Mouse (Mus musculus) brain, adult 10 weeks (tissue): Measurements from ENCODE around the gene Safb2. TPM values are rescaled to one million over a fixed set of nuclear protein-coding genes. Genes with fewer than 3 reads are reported as not detected.

Source experiments
- polyA plus RNA-seq: library from polyadenylated mRNA; stranded (reverse); fragments of 350-450 nt; fragmentation: Illumina TruSeq; extraction: RNeasy Lipid Tissue Mini Kit (QIAGEN cat#74804); gene quantifications from one replicate; pipeline ENCODE4 v1.2.3, GENCODE M21; 2015; ENCODE audit warnings: low read depth, low replicate concordance

The Safb2 gene
- 64.6 TPM for polyA plus RNA-seq

DNA sequence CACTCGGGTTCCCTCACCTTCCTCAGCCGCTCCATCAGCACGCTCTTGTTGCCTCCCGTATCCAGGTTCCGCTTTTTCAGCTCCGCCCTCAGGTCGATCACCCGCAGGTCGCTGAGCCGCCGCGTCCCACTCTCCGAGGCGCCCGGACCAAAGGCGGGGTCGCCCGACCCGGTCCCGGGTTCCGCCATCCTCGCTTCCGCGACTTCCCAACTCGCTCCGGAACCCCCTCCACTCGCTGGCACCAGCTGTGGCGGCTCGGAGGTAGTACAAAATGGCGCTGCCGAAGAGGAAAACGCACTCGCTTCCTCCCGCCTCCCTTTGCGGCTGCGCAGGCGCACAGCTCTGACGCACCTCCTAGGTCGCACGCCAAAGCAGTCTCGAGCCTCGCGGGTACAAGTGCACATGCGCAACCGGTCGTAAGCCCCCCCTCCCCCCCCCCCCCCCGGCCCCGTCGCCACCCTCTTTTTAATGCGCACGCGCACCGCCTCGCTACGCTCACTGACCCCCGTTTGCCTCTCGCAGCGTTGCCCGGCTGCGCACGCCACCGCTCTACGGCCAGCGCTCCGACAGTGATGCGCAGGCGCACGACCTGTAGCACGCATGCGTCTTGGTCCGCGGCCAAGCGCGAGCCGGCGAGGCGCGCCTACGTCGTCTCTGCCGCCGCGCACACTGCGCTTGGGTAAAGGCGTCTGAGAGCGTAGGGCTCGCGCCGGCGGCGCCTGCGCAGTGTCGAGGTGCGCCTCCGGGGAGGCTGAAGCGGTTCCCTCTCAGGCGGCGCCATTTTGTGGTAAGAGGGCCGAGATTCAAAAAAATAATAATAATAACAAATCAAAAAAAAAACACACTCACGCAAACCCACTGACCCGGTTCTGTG, at the start of gene Safb2, which contains the start of gene Safb:
Safb2 (minus strand) TSS at position 329 of the 874 bp plus-strand sequence.
Safb (plus strand) TSS at position 569 of the 874 bp plus-strand sequence.

DNA sequence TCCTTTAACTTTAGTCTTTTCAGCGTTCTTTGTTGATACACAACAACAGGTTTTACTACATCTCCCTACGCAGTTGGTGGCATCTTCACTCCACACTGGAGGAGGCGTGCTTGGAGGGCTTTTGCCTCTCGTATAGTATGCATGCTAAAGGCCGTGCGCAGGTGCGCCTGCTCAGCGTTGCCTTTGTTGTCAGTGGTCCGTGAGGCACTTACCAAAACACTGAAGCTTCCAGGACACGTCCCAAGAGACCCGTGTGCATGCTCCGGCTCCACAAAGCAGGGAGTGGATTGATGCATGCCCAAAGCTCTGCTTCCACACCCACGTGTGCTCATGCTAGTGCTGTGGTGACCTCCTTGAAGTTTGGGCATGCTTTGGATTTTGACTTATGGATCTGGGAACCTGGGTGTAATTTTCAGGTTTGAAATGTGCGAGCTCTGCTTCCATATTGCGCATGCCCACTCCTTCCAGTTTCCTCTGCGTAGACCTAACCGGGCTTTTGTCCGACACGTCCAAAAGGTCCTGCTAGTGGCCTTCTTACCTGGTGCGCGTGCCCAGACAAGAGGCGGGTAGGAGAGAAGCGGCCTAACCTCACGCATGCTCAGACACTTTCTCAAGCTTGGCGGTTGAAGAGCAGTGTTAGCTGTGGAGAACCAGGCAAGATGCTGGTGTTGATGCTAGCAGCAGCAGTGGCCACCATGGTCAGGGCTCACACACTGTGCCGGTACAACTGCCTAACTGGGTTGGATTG, 43.3 kb upstream of the Safb2 start, which contains the start of gene Catsperd:
Catsperd (plus strand) TSS at position 614 of the 748 bp plus-strand sequence.

DNA sequence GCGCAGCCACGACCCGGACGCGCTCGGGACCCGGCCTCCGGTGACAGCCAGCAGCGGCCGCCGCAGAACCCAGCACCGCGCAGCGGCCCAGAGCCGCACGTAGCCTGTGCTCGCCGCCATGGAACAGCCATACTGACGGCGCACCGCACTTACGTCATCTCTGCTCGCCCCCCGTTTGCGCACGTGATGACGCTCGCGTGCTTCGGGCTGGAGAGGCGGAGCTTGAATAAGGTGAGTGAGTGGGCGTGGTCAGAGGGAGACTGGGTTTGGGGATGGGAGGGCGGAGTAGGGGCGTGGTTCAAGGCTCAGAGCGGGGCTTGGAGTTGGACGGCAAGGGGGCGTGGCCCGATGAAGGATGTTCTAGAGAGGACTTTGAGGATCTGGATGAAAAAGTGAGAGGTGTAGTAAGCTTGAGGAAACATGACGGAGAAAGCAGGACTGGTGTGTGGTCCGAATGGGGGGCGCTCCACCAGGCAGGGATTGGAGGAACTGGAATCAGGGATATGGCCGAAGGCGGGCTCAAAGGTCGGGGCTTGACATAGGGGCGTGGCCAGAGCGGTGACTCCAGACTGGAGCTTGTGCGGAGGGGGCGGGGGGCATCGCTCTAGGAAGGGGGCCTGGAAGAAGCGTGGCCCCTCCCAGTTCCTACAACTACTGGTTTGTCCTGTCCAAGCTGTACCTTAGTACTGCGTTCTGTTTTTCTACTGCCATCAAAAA, 42.5 kb upstream of the Safb2 start, which contains the start of gene Lonp1:
Lonp1 (minus strand) TSS at position 134 of the 717 bp plus-strand sequence.

DNA sequence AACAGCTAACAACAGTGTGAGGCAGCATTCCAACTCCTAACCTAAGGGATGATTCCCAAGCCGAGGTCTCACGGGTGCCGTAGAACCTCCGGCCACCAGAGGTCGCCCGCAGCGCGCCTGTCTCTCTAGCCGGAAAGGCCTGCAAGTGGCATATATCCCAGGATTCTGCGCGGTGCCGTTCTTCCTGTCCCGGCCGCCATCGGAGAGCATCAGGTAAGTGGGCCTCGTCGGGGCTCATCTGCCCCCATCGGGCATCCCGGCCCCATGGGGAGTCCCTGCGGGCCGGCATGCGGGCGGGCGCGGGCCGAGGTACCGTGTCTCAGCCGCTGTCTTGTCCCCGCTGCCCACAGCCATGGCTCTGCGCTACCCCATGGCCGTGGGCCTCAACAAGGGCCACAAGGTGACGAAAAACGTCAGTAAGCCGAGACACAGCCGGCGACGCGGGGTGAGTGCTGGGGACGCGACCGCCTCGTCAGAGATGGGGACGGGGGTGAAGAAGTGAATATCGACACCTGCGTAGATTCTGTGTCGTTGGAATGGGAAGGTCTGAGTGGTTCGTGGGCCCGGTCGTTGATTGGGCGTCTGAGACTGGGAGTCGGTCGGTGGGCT, 29.0 kb upstream of the Safb2 start, which contains the start of gene Rpl36:
Rpl36 (plus strand) TSS at position 181 of the 609 bp plus-strand sequence.

DNA sequence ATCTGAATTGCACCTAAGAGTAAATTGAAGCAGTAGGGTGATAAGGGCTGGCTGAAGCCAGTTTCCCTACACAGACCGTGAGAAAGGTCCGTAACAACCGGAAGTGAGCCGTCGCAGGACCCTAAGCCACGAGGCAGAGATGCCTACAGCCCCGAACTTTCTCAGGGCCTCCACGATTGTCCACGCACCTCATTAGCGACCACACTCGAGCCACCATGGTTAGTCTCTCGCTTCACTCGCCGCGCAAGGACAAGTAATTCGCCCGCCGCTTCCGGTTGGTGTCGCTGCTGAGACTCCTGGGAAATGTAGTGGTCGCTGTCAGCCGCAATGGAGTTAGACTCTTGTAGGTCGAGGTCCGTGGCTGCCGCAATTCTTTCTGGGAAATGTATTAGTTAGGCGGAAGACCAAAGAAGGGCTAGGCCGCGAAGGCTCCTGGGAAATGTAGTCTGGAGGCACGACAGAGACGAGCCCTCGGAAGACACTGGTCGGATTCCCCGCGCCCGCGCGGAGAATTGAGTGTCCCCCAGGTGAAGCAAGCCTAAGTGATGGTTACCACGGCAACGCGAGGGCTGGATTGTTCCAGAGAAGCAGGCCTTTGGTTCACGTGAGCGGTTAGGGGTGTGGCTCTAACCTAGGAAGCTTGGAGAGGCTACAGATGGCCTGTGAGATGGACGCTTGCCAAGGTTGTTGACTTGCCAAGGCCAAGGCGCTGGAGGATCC, 25.2 kb upstream of the Safb2 start, which contains the start of gene 2410015M20Rik:
2410015M20Rik (minus strand) TSS at position 320 of the 720 bp plus-strand sequence.

DNA sequence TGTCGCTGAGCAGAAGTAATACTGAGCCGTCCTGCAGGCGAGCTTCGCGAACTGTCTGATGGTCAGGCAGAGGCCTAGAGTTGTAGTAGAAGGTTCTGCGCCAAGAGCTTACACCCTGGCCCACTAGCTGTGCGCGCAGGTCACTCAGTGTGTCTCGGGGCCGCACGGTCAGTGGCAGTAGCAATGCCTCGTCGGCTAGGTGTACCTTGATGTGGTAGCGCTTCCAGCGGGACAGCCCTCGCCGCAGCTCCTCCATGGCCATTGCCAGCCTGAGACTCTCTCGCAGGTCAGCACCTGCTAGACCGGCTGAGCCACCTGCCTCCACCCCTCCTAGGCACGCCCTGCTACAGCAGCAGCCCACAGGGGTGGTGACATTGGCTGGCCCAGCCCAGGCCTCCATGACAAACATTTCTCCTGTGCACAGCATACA, 30.2 kb downstream of the Safb2 start, which contains the start of gene Gm20219:
Gm20219 (minus strand) TSS at position 266 of the 430 bp plus-strand sequence.

DNA sequence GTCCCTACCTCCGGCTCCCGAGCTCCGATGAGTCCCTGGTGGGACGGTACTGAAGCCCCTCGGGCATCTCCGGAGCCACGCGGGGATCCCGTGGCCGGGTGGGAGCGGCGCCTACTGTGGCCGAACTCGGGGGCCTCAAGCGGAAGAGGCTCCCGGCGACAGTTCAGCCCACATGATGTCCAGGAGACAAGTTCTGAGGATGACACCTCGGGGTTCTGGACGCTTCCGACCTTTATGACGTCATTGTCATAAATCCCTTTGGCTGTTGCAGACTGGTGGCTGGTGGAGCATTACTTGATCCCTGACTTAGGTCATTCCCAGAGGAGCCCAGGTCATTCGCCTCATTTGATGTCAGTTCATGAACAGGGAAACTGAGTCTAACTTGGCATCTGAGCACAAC, 72.1 kb downstream of the Safb2 start, which contains the start of gene Znrf4:
Znrf4 (minus strand) TSS at position 122 of the 400 bp plus-strand sequence.

Other genes starting within 250 kb of the Safb2 start
- 220 TPM for gene Ptprs, start 108.1 kb downstream of the Safb2 start, polyA plus RNA-seq
- gene Znrf4, start 72.2 kb downstream of the Safb2 start, polyA plus RNA-seq: not detected
- gene Gm20219, start 30.2 kb downstream of the Safb2 start, polyA plus RNA-seq: 3.2 TPM
- gene Safb, start 240 bp upstream of the Safb2 start, polyA plus RNA-seq: 74.2 TPM
- gene 2410015M20Rik, start 25.2 kb upstream of the Safb2 start, polyA plus RNA-seq: 214 TPM
- gene Rpl36, start 28.8 kb upstream of the Safb2 start, polyA plus RNA-seq: 1,130 TPM
- 49.1 TPM for gene Lonp1, start 42.3 kb upstream of the Safb2 start, polyA plus RNA-seq
- gene Catsperd, start 43.6 kb upstream of the Safb2 start, polyA plus RNA-seq: 0.77 TPM
- gene Ranbp3, start 88.7 kb upstream of the Safb2 start, polyA plus RNA-seq: 75.1 TPM
- gene Ndufa11, start 133.2 kb upstream of the Safb2 start, polyA plus RNA-seq: 512 TPM
- 13.8 TPM for gene Vmac, start 133.4 kb upstream of the Safb2 start, polyA plus RNA-seq
- 2.6 TPM for gene Nrtn, start 172.9 kb upstream of the Safb2 start, polyA plus RNA-seq
- 73.7 TPM for gene Dus3l, start 180.2 kb upstream of the Safb2 start, polyA plus RNA-seq
- gene Prr22, start 185.7 kb upstream of the Safb2 start, polyA plus RNA-seq: 1.7 TPM
- 2.1 TPM for gene Rfx2, start 246.4 kb upstream of the Safb2 start, polyA plus RNA-seq